Mouse (Mus musculus) olfactory bulb, adult 2 months (tissue): Measurements from ENCODE around the gene Scly.

Experiments used
- CTCF ChIP-seq: fragments of 200-500 bp; IDR thresholded peaks from 2 replicates; pipeline ENCODE4 v1.5.1; 2012; ENCODE audit warnings: low read depth, mild to moderate bottlenecking, low read length, moderate library complexity; ENCODE audit not compliant: insufficient read depth
- POLR2A ChIP-seq: fragments of 200-500 bp; IDR thresholded peaks from 2 replicates; pipeline ENCODE4 v1.6.1; 2012; ENCODE audit warnings: mild to moderate bottlenecking, low read depth, low read length, moderate library complexity; ENCODE audit not compliant: insufficient read depth

DNA sequence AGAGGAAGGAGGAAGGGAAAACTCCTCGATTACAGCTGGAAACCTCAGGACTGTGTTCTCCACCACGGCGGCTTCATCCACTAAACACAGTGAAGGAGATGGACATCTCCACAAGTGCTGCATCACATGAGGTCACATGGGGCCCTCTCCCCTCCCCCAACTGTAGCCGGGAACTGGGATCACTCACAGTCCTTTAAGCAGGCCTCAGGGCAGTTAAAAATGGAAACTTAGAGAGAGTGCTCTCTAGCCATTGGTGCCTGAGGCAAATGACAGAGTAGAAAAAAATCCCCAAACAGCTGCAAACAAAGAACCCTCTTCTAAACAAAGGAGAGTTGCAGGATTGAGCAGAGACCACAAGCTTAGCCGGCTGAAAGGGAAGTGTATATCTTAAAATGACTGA is 15.1 kb downstream of the Scly start:
- no peak for TF ChIP-seq POLR2A
- no peak for TF ChIP-seq CTCF
